Mouse (Mus musculus): ENCODE measurements around the gene Plpp3.
A peak's percentile ranks its signal among the peaks of the same experiment; 100 is the strongest.
"Not testable (repeated sequence)": the region's sequence is repeated elsewhere in the genome, so short reads cannot be mapped to it uniquely, and the experiment has no call there.

The Plpp3 gene

DNA sequence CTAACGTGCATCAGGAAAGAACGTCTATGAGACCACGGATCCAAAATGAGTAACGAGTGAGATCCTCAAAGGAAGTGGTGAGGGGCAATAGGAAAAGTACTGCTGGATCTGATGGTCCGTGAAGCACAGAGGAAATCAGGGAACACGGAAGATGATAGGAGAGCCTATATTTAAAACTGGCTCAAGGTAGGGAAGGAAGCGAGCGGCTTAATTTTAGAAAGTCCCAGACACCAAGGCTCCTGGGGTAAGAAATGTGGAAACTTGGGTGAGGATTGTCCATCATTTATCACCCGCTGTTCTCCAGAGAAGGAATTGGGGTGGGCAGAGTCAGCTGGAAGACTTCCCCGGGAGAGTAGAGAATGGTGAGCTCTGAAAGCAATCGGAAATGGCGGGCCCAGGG is 105.2 kb downstream of the Plpp3 start:
- no peak for DNase-seq

DNA sequence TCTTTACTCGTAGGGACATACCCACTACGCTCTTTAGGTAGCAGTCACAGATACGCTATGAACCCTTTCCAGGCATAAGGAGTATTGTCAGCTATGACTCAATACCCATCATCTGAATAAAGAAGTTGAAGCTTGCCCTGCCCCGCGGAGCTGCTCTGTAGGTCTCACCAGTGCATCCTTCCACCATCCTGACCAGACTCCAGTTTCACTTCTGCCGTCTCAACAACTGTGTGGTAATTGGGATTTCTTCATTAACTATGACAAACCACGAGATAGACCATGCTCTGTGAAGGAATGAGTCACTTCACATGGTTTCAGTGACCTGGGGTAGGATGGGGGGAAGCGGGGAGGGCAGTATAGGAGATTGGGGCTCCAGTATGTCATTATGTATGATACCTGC is 106.5 kb downstream of the Plpp3 start:
- DNase-seq: no peak

DNA sequence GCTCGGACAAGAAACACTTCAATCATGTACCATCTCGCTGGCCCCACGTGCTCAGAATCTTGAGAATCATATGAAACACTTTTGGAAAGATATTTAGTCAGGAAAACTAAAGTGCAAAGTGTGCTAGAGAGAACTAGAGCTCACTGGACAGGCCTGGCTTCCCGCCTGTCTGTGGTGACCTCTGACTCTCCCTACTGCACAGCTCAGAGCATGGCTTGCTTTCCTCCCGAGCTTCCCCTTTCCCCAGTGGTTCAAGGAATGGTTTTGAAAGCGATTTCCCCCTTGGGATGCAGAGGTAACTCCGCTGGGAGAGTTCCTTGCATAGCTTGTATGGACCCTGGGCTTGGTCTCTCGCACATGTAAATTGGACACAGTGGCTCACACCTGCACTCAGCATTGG is 107.9 kb downstream of the Plpp3 start:
- no peak for DNase-seq

DNA sequence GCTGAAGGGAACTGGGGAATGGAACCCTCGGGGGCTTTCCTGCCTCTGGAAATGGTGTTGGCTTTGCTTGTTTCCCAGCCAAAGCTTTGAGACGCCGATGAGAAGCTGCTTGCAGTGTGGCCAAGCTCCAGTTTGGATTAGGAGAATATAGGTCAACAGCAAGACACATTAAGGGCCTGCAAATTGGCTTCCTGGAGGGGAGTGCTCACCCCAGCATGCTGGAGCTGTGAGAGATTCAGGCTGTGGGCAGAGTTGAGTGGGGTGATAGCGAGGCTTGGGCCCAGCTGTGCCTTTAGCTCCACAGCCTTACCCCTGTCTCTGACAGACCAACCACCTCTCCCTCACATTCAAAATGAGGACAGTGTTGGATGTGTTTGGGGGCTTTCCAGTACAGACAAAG is 108.5 kb downstream of the Plpp3 start:
- peak; percentile 4 for DNase-seq

DNA sequence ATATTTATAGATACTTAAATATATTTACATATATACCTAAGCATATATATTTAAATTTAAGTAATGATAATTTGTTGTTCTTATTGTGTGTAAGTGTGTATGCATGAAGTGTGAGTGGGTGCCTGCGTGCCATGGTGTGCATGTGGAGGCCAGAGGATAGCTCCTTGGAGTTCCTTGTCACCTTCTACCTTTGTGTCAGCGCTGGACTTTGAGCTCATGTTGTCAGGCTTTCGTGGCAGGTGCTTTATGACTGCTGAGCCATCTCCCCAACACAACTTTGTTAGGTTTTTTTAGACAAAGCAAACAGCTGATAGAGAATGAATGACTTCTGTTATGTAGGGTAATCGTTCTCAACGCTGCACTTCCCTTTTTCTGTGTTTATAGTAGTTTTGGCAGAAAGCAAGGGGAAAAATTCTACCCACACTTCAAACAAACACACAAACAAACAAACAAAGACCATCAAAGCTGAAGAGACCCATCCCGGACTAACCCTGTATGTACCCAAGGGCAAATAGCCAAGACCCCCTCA is 111.1 kb downstream of the Plpp3 start:
- DNase-seq: no peak

DNA sequence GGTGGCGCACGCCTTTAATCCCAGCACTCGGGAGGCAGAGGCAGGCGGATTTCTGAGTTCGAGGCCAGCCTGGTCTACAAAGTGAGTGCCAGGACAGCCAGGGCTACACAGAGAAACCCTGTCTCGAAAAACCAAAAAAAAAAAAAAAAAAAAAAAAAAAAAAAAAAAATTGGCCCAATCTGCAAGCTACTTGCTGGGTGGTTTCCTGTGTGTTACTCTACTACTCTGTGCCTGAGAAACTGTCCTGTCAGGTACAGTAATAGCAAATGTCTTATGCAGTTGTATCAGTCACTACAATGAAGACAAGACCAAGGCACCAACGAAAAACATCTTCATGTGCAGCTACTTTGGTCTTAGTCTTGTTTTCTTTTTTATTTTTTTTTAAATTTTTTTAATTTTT is 112.3 kb downstream of the Plpp3 start:
- not testable (repeated sequence) for DNase-seq

DNA sequence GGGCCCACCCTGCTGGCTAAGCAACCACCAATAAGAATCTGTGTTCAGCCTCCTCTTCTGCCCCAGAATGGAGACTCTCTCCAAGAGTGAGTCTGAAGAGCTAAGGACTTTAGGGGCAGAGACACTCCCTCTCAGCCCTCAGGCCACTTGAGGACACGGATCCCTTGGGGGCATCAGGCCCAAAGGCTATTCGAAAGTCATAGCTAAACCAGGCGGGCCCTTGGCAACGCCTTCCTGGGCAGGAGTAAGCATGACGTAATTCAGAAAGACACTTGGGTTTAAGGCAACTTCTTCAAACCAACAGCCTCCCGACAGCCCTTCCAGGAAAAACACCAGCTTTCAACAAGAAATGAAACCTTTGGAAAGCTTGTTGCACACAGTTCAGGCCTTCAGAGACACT is 114.0 kb downstream of the Plpp3 start:
- no peak for DNase-seq

DNA sequence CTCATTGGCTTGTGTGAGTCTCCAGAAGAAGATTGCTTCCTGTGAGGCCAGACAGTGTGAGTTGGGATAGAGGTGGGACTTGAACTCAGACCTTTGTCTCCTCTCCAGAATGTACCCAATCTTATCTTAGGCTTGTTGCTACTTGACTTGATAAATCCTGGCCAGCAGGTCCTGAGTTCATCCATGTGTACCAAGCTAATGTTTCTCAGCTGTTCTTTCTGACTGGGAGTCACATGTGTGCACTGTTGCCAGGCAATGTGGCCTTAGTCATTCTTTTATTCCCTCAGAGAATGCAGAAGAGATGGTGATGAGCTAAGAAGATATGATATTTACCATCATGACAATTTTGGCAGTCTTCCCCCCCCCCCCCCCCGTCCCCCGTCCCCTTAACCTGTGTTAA is 115.9 kb downstream of the Plpp3 start:
- no peak for DNase-seq

DNA sequence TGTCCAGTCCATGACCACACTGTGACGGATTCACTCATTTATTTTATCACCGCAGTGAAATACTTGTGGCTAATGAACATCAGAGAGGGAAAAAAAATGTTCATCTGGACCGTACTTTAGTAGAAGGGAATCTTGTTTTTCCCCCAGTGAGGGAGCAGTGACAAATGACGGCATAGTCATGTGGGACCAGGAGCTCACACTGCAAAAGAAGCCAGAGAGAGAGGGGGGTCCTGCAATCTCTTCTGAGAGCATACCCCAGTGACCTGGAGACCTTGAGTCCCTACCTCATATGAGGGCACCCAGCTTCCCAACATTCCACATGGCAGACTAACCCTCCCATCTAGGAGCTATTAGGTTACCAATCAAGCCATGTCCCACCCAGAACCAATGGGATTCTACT is 116.3 kb downstream of the Plpp3 start:
- no peak for DNase-seq

DNA sequence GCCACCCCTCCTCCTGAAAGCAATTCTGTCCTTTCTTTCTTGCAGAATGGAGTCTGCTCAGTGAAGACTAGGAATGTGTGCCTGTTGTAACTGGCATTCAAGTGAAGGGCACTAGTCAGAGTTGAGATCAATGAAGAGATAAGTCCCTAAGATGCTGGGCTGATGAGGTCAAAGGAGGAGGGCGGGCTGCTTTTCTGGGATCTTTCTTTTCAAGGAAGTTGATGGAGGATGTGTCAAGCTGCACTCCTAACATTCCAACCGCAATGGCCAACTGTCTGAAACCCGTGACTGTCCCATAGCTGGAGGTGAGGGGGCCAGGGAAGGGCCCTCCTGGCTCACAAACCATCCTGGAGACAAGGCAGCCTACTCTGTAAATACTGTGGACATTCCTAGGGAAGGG is 118.5 kb downstream of the Plpp3 start:
- no peak for DNase-seq

DNA sequence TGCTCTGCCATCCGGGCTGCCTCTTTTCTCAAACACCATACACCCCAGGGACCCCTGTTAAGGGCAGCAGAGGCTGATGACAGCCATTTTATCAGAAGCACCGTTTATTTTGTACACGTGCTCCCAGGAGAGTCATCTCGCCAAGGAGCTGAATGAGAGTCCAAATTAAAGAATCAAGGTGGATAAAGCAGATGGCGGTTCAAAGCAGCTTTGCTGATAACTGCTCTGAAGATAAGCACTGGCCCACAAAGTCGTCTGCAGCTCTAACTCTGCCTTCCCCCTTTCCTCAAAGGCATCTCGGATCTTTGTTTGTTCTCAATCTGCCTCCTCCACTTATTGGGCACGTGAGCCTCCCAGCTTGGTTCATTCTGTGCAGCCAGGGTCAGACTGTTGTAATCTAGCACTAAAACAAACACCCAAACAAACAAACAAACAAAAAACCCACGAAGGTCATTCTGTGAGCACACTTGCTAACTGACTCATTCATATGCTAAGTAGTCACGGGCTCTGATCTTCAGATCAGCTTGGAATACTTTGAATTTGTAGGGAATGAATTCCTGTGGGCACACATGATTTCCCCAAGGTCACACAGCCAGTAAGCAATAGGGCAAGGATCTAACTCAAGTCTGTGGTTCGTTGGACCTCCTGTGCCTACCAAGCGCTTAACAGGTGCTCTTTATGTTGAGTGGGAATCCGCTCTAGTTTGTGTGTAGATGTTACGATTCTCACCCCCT is 119.1 kb downstream of the Plpp3 start:
- no peak for DNase-seq

DNA sequence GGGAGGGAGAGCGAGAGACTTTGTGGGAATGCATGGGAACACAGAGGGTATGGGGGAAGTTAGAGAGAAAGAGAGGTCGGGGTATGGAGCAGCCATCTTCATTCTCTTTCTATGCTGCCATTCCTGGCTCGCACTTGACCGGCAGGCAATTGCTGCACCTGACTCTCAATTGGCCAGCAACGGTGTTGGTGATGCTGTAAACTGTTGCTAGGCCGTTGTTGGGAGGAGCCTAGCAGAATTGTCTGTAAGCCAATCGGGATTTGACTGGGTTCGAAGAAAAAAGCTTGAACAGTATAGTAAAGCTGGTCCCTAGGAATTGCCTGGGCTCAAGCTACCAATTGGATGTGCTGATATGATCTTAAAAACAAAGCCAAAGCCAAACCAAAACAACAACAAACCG is 121.0 kb downstream of the Plpp3 start:
- no peak for DNase-seq

DNA sequence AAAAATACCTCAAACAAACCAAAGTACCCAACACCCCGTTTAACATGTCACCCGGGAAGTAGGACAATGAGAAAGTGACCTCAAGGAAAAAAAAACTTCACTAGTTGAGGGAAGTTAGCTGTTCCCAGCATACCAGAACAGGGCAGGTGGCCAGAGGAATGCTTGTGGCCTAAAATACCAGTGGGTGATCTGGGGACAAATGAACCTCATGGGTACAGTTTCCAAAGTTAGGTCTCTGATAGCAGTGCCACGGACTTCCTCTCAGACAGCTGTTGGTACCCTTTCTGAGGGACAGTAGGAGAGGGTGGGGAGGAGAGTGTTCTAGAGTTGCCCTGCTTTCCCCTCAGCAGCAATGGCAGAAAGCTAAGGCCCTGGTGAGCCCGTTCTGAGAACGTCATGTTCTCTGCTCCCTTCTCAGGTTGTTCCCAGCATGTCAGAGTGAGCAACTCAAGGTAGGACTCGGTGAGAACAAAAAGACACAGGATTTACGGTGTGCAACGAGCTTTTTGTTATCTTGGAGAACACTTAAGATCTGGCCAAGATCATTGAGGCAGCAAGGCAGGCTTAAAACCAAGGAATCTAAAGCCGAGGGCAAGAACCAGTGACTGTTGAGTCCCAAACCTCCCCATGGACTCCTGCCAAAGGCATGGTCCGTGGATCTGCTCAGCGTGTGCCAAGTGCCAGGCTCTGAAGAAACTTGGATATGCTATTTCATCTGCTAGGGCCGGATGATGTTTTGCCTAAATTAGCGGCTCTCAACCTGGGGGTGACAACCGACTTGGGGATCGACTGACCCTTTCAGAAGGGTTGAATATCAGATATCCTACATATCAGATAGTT is 121.6 kb downstream of the Plpp3 start:
- no peak for DNase-seq

DNA sequence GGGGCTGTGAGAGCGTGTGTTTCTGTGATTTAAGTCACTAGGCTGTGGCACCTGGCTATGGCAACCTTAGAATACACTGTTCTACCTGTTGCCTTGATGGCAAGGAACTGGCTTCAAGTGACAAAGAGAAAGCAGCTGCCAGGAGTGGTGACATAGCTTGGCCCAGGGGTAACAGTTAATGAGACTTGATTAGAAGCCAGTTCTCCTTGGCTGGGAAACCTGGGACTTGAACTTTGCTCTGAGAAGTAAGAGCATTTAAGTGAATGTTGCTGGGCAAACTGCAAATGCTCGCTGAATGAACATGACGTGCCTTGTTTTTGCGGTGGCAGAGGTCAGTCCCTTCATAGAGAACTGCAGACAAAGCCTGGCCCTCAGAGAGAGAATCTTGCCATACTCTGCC is 122.7 kb downstream of the Plpp3 start:
- no peak for DNase-seq

DNA sequence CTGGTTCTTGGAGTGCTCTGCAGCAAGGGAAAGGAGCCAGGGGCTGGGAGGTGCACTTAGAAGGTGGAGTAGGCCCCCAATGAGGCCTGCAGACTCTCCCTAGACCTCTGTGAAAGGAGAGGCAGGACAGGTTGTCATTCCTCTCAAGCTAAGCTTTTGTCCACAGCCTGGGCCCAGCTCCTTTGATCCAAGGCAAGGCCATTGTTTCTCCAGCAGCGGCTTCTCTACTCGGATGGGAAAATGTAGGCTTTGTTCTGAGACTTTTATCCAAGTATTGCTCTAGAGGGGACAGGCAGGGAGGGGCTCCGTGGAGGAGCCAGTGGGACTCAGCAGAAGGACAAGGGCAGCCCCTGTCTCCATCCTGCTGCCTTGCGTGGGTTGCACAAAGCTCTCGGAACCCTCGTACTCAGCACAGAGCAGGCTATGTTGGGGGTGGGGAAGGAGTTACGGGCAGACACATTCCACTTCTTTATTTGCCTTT is 124.6 kb downstream of the Plpp3 start:
- DNase-seq: no peak

All from right cerebral cortex, adult 18-20 months (tissue).